Mouse (Mus musculus) erythroblast, embryonic 14.5 days (primary cell): Measurements from ENCODE around the gene Dll1. TPM values are rescaled to one million over a fixed set of nuclear protein-coding genes. Genes with fewer than 3 reads are reported as not detected.

Experiments
- H3K27me3 ChIP-seq: 2 replicates; pipeline ENCODE4 v1.6.1; 2012; ENCODE audit warnings: inconsistent platforms; ENCODE audit not compliant: control insufficient read depth
- H3K36me3 ChIP-seq: 2 replicates; pipeline ENCODE4 v1.6.1; 2012; ENCODE audit warnings: mild to moderate bottlenecking, inconsistent platforms; ENCODE audit not compliant: control insufficient read depth
- H3K4me1 ChIP-seq: 2 replicates; pipeline ENCODE4 v1.6.1; 2012; ENCODE audit warnings: inconsistent platforms; ENCODE audit not compliant: control insufficient read depth
- H3K4me3 ChIP-seq: replicated peaks from 2 replicates; pipeline ENCODE3; 2012; ENCODE audit warnings: moderate library complexity, mild to moderate bottlenecking, inconsistent platforms
- H3K9me3 ChIP-seq: 2 replicates; pipeline ENCODE4 v1.6.1; 2012; ENCODE audit warnings: low read length, inconsistent platforms, mixed read lengths; ENCODE audit not compliant: control insufficient read depth
- GATA1 ChIP-seq: IDR thresholded peaks from 2 replicates; pipeline ENCODE4 v1.6.1; 2012; ENCODE audit warnings: low read length, inconsistent platforms, mixed read lengths
- TAL1 ChIP-seq: IDR thresholded peaks from 3 replicates; pipeline ENCODE4 v1.6.1; 2012; ENCODE audit warnings: low read length, inconsistent platforms, mixed read lengths
- polyA plus RNA-seq: library from polyadenylated mRNA; stranded (reverse); fragments of >175 nt; gene quantifications from 2 replicates; pipeline ENCODE4 v1.2.3, GENCODE M21; 2012

Dll1 gene
- polyA plus RNA-seq, 1 experiment, result 0.01 TPM

DNA sequence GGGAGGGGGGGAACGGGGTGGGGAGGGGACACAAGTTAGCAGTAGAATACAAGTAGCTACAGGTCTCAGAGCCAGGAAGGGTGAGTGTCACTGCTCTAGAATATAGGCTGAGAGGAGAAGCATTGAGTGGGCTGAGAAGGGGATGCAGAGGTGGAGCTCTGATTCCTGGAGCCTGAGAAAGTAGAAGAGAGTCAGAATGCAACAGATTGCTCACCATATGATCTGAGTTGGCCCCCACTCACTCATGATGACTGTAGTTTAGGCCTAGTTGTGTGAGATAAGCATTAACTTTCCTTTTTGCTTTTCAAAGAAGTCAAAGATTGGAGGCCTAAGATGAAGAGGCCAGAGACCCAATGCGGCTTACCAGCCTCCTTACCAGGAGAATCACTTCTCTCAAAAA lies 22.7 kb downstream of the Dll1 start:
- H3K36me3 ChIP-seq, result no peaks in the 10 kb centered on the region
- no peak overlapping the region for H3K4me3 ChIP-seq
- TF ChIP-seq TAL1, result no peak
- no peak for TF ChIP-seq GATA1
- no peaks in the 10 kb centered on the region for H3K4me1 ChIP-seq
- H3K27me3 ChIP-seq, result no peaks in the 10 kb centered on the region
- no peaks in the 10 kb centered on the region for H3K9me3 ChIP-seq

DNA sequence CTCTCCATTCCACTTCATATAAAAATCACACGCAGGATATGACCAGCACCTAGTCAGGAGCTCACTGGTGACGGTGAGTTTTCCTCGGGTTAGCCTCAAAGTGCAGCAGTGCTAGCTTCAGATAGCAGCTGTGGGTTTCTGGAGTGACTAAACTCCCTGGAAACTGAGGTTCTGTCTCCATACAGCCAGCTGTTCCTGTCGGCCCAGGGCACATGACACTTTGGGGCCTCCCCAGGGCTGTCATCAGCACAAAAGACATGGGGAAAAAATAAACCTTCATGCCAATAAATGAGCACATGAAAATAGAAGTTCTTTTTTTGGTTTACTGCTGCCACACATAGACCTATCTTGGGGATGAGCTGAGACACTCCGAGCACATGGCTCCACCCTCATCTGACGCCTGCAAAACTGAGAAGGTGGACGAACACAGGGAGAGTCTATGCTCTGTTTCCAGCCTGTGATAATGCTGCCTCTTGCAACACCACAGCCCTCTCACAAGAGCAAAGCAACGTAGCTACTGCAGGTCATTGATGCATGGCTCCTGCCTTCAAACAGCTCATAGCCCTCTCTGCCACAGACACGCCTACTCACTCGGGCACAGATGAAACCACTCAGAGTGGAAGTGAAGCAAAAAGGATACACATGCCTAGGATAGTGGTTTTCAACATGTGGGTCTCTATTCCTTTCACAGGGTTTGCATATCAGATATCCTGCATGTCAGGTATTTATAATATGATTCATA lies 23.6 kb downstream of the Dll1 start:
- Histone ChIP-seq H3K4me3 (no peak overlapping the region), H3K36me3 (no peaks in the 10 kb centered on the region), H3K4me1 (no peaks in the 10 kb centered on the region), H3K27me3 (no peaks in the 10 kb centered on the region), H3K9me3 (no peaks in the 10 kb centered on the region)
- TF ChIP-seq GATA1, result no peak
- TF ChIP-seq TAL1, result no peak

DNA sequence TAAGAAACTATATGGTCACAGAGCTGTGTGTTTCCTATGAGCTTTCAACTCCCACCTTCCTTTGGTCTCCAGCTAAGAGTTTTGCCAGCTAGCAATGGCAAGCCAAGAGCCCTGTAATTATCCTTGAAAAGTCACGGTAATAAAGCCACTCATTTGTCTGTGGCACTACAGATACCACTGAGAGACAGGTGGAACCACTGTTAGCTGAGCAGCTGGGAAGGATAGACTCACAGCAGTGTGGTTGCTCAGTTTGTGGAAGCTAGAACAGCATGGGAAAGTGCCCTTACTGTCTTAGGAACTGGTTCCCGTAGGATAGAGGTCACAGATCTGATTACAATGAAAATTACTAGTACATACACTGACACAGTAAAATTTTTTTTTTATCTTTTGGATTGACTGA lies 26.5 kb downstream of the Dll1 start:
- TF ChIP-seq TAL1 (no peak), GATA1 (no peak)
- no peak overlapping the region for H3K4me3 ChIP-seq
- H3K36me3 ChIP-seq, result no peaks in the 10 kb centered on the region
- H3K27me3 ChIP-seq, result no peaks in the 10 kb centered on the region
- no peaks in the 10 kb centered on the region for H3K9me3 ChIP-seq
- no peaks in the 10 kb centered on the region for H3K4me1 ChIP-seq

DNA sequence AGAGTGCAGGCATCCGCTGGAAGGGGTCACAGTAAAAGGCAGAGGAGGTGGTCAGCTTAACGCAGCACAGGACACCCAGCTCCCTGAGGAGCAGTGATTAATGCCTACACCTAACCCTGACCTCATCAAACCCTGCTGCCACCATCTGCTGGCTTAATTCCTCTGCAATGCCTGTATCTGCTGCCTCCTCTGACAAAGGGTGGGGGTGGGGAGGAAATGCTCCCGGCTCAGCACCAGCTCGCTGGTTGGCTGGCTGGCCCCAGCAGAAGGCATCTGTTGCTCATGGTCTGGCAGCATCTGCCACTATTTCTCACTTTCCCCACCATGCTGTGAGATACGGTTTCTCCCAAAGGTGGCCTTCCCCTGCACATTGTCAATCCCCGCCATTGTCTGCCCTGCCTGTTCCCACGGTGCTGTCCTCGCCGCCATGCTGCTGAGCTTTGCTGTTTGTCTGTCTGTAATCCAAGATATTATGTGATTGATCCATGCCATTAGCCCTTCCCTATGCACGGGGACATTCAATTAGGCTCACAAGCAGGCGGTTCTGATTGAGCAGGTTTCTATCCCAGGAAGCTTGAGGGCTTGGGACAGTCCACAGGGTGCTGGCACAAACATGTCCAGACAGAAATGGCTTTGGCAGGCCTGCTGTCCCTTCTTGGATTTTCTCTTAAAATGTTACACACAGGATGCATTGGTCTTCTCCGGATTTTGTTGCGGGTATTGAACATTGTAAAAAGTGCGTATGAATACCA lies 33.4 kb downstream of the Dll1 start:
- H3K9me3 ChIP-seq, result no peaks in the 10 kb centered on the region
- no peaks in the 10 kb centered on the region for H3K4me1 ChIP-seq
- no peaks in the 10 kb centered on the region for H3K36me3 ChIP-seq
- 0 out of 2 replicates have a peak, but pooled peaks cover 2% of the 10 kb centered on the region for H3K27me3 ChIP-seq
- H3K4me3 ChIP-seq, result no peak overlapping the region
- TF ChIP-seq TAL1 (no peak), GATA1 (no peak)

DNA sequence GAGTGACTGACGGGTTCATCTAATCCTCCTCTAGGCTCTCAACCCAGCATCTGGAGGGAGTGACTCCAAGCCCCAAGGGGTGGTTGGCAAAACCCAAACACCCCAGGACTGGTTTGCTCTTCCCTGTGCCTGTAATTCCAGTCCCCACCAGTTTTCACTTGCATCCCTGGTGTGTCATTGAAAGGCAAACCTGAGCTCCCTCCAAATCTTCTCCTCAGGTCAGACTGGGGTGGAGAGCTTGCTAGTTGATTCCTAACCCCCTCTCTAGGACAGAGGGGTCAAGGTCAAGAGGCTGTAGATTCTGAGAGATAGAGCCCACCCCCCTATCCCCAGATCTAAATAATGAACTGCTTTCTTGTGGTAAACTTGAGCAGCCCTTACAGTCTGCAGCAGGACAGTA lies 38.8 kb downstream of the Dll1 start:
- Histone ChIP-seq H3K36me3 (no peaks in the 10 kb centered on the region), H3K4me3 (no peak overlapping the region), H3K4me1 (no peaks in the 10 kb centered on the region), H3K9me3 (no peaks in the 10 kb centered on the region), H3K27me3 (no peaks in the 10 kb centered on the region)
- TF ChIP-seq GATA1, result no peak

DNA sequence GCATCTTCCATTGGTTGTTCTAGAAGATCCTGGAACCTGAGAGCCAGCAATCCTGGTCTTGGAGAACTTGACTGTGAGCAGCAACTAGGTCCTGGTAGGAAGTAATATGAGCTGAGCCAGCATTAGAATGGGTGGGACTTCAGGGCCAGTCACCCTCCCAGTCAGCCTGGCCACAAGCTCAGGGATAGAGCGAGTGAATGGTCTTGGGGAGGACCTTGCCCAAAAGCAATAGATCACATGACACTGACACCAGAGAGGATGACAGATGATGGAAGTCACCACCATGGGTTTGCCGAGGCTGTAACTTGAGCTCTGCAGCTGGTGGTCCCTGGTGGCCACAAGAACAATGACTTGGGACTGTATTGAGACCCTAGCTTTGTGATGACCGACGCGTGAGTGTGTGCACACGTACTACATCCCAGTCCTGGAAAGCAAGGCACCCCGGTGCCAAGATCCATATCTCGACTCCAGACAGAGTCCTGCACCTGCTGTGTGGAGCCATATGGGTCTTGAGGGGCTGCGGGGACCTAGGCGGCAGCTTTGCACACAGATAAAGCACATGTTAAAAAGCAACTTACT lies 46.8 kb downstream of the Dll1 start:
- no peak overlapping the region for H3K4me3 ChIP-seq
- no peaks in the 10 kb centered on the region for H3K4me1 ChIP-seq
- H3K9me3 ChIP-seq, result no peaks in the 10 kb centered on the region
- TF ChIP-seq TAL1, result no peak
- TF ChIP-seq GATA1, result no peak
- H3K27me3 ChIP-seq, result no peaks in the 10 kb centered on the region
- H3K36me3 ChIP-seq, result no peaks in the 10 kb centered on the region

DNA sequence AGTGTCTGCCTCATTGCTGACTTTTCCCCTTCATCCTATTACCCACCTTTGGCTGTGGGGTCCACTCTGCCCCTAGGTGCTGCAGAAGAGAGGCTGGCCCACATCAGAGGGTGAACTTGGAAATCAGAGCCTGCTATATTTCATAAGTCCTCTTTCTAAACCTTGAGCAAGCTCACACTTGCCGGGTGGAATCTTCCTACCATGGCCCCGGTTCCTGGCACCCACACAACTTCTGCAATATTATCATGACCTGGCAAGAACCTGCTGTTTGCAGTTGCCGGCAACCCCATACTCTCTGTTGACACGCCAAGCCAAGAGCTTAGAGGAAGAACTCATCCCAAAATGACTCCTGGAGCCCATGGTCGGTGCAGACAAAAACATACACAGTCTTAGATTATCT lies 49.6 kb downstream of the Dll1 start:
- Histone ChIP-seq H3K36me3 (no peaks in the 10 kb centered on the region), H3K4me1 (no peaks in the 10 kb centered on the region), H3K4me3 (no peak overlapping the region), H3K9me3 (no peaks in the 10 kb centered on the region), H3K27me3 (no peaks in the 10 kb centered on the region)
- TF ChIP-seq GATA1 (no peak), TAL1 (no peak)

DNA sequence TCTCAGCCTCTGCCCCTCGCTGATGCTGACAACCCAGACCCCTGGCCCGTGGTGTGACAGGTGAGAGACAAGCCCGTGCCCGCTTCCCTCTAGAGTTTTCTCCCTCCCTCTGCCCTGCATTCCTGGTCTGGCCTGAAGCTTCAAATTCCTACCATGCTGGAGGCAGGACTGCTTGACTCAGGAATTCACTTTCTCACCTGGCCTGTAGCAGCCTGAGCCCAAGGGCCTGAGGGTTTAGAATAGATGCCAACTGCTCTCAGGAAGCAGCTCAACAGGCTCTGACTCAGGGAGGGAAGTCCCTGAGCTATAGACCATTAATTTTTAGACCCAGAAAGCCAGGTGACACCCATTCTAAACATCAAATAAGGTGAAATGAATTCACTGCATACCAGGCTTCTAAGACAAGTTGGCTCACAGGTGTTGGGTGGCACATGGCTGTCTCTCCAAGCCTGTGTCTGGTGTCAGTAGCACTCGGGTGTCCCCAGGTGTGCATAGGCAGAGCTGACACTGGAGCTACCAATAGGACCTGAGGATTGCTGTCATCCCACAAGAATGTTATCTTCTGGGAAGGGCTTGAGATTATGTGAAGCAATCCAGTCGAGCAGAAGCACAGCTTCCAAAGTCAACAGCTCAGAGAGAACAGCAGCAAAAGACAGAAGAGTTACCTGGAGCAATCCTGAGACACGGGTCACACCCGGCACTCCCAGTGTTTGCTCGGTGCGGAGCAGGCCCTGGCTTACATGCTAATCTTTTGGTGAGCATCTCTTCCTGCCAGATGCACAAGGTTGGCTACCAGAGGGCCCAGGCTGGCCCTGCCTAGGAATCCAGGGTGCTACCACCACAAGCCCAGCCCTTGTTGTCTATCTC lies 50.5 kb downstream of the Dll1 start:
- H3K27me3 ChIP-seq, result no peaks in the 10 kb centered on the region
- TF ChIP-seq TAL1 (no peak), GATA1 (no peak)

More for the DNA sequence above, 50.5 kb downstream of the Dll1 start:
- H3K4me3 ChIP-seq, result no peak overlapping the region
- no peaks in the 10 kb centered on the region for H3K4me1 ChIP-seq
- H3K36me3 ChIP-seq, result no peaks in the 10 kb centered on the region
- H3K9me3 ChIP-seq, result no peaks in the 10 kb centered on the region
